Mouse (Mus musculus) heart, embryonic 16.5 days (tissue): ENCODE data around the gene Rhcg. TPM values are rescaled to one million over a fixed set of nuclear protein-coding genes. Genes with fewer than 3 reads are reported as not detected.
A peak's percentile ranks its signal among the peaks of the same experiment; 100 is the strongest.

Experiments used
- ATAC-seq: fragments of 200-750 bp; cut with Nextera tagmentation; replicated peaks from 2 replicates; pipeline ENCODE4 v1.8.0; 2017; ENCODE audit warnings: moderate number of reproducible peaks; ENCODE audit not compliant: insufficient read depth, low FRiP score; ENCODE audit errors: extremely low read depth
- H3K27ac ChIP-seq: fragments of 300-500 bp; sonication (generic); 2 replicates; pipeline ENCODE4 v1.5.1; 2014; ENCODE audit warnings: mild to moderate bottlenecking, low read length, control low read depth, moderate library complexity
- H3K27me3 ChIP-seq: fragments of 300-500 bp; sonication (generic); 2 replicates; pipeline ENCODE4 v1.6.1; 2014; ENCODE audit warnings: low read length, mixed read lengths; ENCODE audit not compliant: control insufficient read depth, insufficient read depth
- H3K36me3 ChIP-seq: fragments of 300-500 bp; sonication (generic); 2 replicates; pipeline ENCODE4 v1.6.1; 2014; ENCODE audit not compliant: control insufficient read depth, insufficient read depth
- H3K4me1 ChIP-seq: fragments of 300-500 bp; sonication (generic); 2 replicates; pipeline ENCODE4 v1.6.1; 2014; ENCODE audit warnings: low read length, mixed read lengths; ENCODE audit not compliant: control insufficient read depth, insufficient read depth
- H3K4me2 ChIP-seq: fragments of 300-500 bp; sonication (generic); 2 replicates; pipeline ENCODE4 v1.6.1; 2014; ENCODE audit warnings: low read depth, mild to moderate bottlenecking, control low read depth, low read length
- H3K4me3 ChIP-seq: fragments of 300-500 bp; sonication (generic); 2 replicates; pipeline ENCODE4 v1.5.1; 2014; ENCODE audit warnings: mild to moderate bottlenecking, control low read depth, low read length
- H3K9ac ChIP-seq: fragments of 300-500 bp; sonication (generic); 2 replicates; pipeline ENCODE4 v1.6.1; 2014; ENCODE audit warnings: low read length, control low read depth
- H3K9me3 ChIP-seq: fragments of 300-500 bp; sonication (generic); replicated peaks from 2 replicates; pipeline ENCODE4 v1.6.1; 2016; ENCODE audit warnings: low read length; ENCODE audit not compliant: control insufficient read depth
- WGBS: fragments of 180-500 bp; shearing (Covaris S2); extraction: QIAGEN DNeasy Blood & Tissue Kit; methylation state at CpG from one replicate; pipeline ENCODE4 v1.1.7; 2014; 5-methylcytosine and 5-hydroxymethylcytosine counted together
- polyA plus RNA-seq: library from polyadenylated mRNA; unstranded; fragments of >200 nt; fragmentation: Nextera tagmentation; extraction: Ambion mirVana; gene quantifications from 2 replicates; pipeline ENCODE4 v1.2.1, GENCODE M21; 2015

The Rhcg gene
- polyA plus RNA-seq, 1 experiment from 2014 or later: 0.20 TPM

- Histone ChIP-seq H3K27ac (no peak overlapping the region), H3K9ac (no peak overlapping the region), H3K4me2 (no peak overlapping the region), H3K4me1 (no peaks in the 10 kb centered on the region), H3K27me3 (peaks cover 25% of the 10 kb centered on the region), H3K4me3 (no peak overlapping the region), H3K9me3 (no peaks in the 10 kb centered on the region), H3K36me3 (no peaks in the 10 kb centered on the region)
- ATAC-seq: no peak
- WGBS: 63% methylated on average over 6 of the region's 6 CpGs
Measured at GRCm38 (mm10) chr7:79568212-79568611, 49.2 kb downstream of the Rhcg start.

- ATAC-seq: no peak
- WGBS: 19% methylated on average over 13 of the region's 13 CpGs
- peaks cover 31% of the 10 kb centered on the region for H3K27me3 ChIP-seq
Measured at GRCm38 (mm10) chr7:79563675-79564074, 53.8 kb downstream of the Rhcg start.

GRCm38 (mm10) chr7:79562385-79562784 lies 55.1 kb downstream of the Rhcg start:
- H3K9me3 ChIP-seq: no peaks in the 10 kb centered on the region
- no peak overlapping the region for H3K9ac ChIP-seq
- H3K4me2 ChIP-seq: no peak overlapping the region
- 37% methylated on average over 5 of the region's 5 CpGs for WGBS
- peaks cover 35% of the 10 kb centered on the region for H3K27me3 ChIP-seq
- no peak overlapping the region for H3K4me3 ChIP-seq
- H3K27ac ChIP-seq: no peak overlapping the region
- no peak for ATAC-seq
- H3K4me1 ChIP-seq: no peaks in the 10 kb centered on the region
- no peaks in the 10 kb centered on the region for H3K36me3 ChIP-seq

More at GRCm38 (mm10) chr7:79563675-79564074, 53.8 kb downstream of the Rhcg start:
- H3K4me2 ChIP-seq: no peak overlapping the region
- no peak overlapping the region for H3K27ac ChIP-seq
- H3K9ac ChIP-seq: no peak overlapping the region
- no peaks in the 10 kb centered on the region for H3K4me1 ChIP-seq
- H3K36me3 ChIP-seq: no peaks in the 10 kb centered on the region
- no peak overlapping the region for H3K4me3 ChIP-seq
- no peaks in the 10 kb centered on the region for H3K9me3 ChIP-seq

GRCm38 (mm10) chr7:79558698-79559097 lies 58.8 kb downstream of the Rhcg start:
- H3K36me3 ChIP-seq: no peaks in the 10 kb centered on the region
- no peaks in the 10 kb centered on the region for H3K9me3 ChIP-seq
- H3K4me1 ChIP-seq: no peaks in the 10 kb centered on the region
- no peak overlapping the region for H3K27ac ChIP-seq
- H3K4me2 ChIP-seq: no peak overlapping the region
- WGBS: 58% methylated on average over 1 of the region's 1 CpGs
- peaks cover 60% of the 10 kb centered on the region for H3K27me3 ChIP-seq
- ATAC-seq: no peak
- no peak overlapping the region for H3K9ac ChIP-seq
- no peak overlapping the region for H3K4me3 ChIP-seq

GRCm38 (mm10) chr7:79557728-79558221 lies 59.7 kb downstream of the Rhcg start:
- peaks cover 64% of the 10 kb centered on the region for H3K27me3 ChIP-seq
- no peak overlapping the region for H3K27ac ChIP-seq
- no peak for ATAC-seq
- H3K9ac ChIP-seq: no peak overlapping the region
- H3K4me1 ChIP-seq: no peaks in the 10 kb centered on the region
- 17% methylated on average over 8 of the region's 8 CpGs for WGBS
- H3K9me3 ChIP-seq: no peaks in the 10 kb centered on the region
- no peak overlapping the region for H3K4me3 ChIP-seq
- H3K36me3 ChIP-seq: no peaks in the 10 kb centered on the region
- H3K4me2 ChIP-seq: no peak overlapping the region

GRCm38 (mm10) chr7:79555368-79556034 lies 62.0 kb downstream of the Rhcg start:
- H3K9me3 ChIP-seq: no peaks in the 10 kb centered on the region
- no peak overlapping the region for H3K27ac ChIP-seq
- H3K4me1 ChIP-seq: no peaks in the 10 kb centered on the region
- ATAC-seq: no peak
- H3K9ac ChIP-seq: no peak overlapping the region
- no peak overlapping the region for H3K4me2 ChIP-seq
- H3K36me3 ChIP-seq: no peaks in the 10 kb centered on the region
- peaks cover 71% of the 10 kb centered on the region for H3K27me3 ChIP-seq
- WGBS: 3% methylated on average over 25 of the region's 25 CpGs
- H3K4me3 ChIP-seq: no peak overlapping the region

- Histone ChIP-seq H3K9ac (no peak overlapping the region), H3K4me2 (no peak overlapping the region), H3K27me3 (peaks cover 90% of the 10 kb centered on the region), H3K4me1 (no peaks in the 10 kb centered on the region), H3K4me3 (no peak overlapping the region), H3K27ac (no peak overlapping the region), H3K9me3 (no peaks in the 10 kb centered on the region), H3K36me3 (no peaks in the 10 kb centered on the region)
- 4% methylated on average over 10 of the region's 10 CpGs for WGBS
- no peak for ATAC-seq
Measured at GRCm38 (mm10) chr7:79552702-79553101, 64.8 kb downstream of the Rhcg start.

GRCm38 (mm10) chr7:79548893-79549555 lies 68.4 kb downstream of the Rhcg start:
- no peak overlapping the region for H3K4me3 ChIP-seq
- H3K27me3 ChIP-seq: peaks cover 90% of the 10 kb centered on the region
- no peak overlapping the region for H3K27ac ChIP-seq
- WGBS: 27% methylated on average over 12 of the region's 12 CpGs
- no peaks in the 10 kb centered on the region for H3K36me3 ChIP-seq
- no peak for ATAC-seq
- H3K9ac ChIP-seq: no peak overlapping the region
- H3K4me2 ChIP-seq: no peak overlapping the region
- no peaks in the 10 kb centered on the region for H3K4me1 ChIP-seq
- H3K9me3 ChIP-seq: no peaks in the 10 kb centered on the region

- H3K36me3 ChIP-seq: no peaks in the 10 kb centered on the region
- peak; percentile 63; the same call in 1 of the 2 replicates for ATAC-seq
- peaks cover 94% of the 10 kb centered on the region for H3K27me3 ChIP-seq
- H3K27ac ChIP-seq: no peak overlapping the region
- H3K4me2 ChIP-seq: no peak overlapping the region
- H3K4me3 ChIP-seq: no peak overlapping the region
- H3K9me3 ChIP-seq: no peaks in the 10 kb centered on the region
- H3K9ac ChIP-seq: no peak overlapping the region
- 2% methylated on average over 15 of the region's 15 CpGs for WGBS
- no peaks in the 10 kb centered on the region; the same call in 1 of the 2 replicates for H3K4me1 ChIP-seq
Measured at GRCm38 (mm10) chr7:79547092-79547491, 70.4 kb downstream of the Rhcg start.
